Comparison of ENCODE assay signal across 29 mouse cellular contexts in the genomic region with DNA sequence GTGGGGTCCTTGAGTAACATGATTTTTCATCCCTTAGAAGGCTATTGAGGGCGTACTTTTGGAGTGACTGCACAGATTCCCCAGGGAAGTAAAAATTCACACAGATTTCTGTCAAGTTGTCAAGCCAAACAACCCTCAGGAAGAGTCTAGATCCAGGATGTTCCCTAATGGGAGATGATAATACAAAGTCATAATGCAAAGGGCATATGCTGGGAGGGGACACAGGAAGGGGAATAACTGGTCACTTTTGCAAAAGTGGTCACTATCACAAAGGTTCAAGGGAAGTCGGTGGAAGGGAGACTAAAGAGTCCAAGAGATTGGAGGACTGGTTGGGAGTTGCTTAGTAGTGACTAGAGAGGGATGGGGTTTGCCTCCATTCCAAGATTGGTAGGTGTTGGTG. TPM values are rescaled to one million over a fixed set of nuclear protein-coding genes. Genes with fewer than 3 reads are reported as not detected.
DNase-seq lines count a peak whose midpoint lies in the region; ATAC-seq and TF ChIP-seq lines count a peak whose summit lies in the region.
"Had no signal": no experiment of that assay in that cellular context is flagged by ENCODE, and none has a peak within 500 bp of the region (broad histone marks: within the 10 kb centered on the region; RNA-seq: fewer than 3 reads in every experiment).

No protein-coding gene starts in this region.

- H3K4me1 ChIP-seq in heart, postnatal 0 days (ENCODE audit: control insufficient read depth, insufficient read depth): peaks cover 1% of the 10 kb centered on the region
- H3K4me1 ChIP-seq in limb, embryonic 10.5 days: peaks cover 24% of the 10 kb centered on the region
- H3K4me1 ChIP-seq: hindbrain, embryonic 15.5 days; midbrain, embryonic 10.5 days; midbrain, embryonic 15.5 days; neural tube, embryonic 15.5 days had no signal

- no peak overlapping the region for H3K4me2 ChIP-seq in heart, postnatal 0 days (ENCODE audit: low read depth, low read length)
- H3K4me2 ChIP-seq: hindbrain, embryonic 15.5 days; midbrain, embryonic 15.5 days; neural tube, embryonic 15.5 days had no signal

- 50% methylated on average over 2 of the region's 2 CpGs for WGBS in heart, postnatal 0 days
- WGBS in limb, embryonic 10.5 days: 89% methylated on average over 2 of the region's 2 CpGs

- no peak overlapping the region for H3K9ac ChIP-seq in heart, postnatal 0 days (replicated peaks; ENCODE audit: low read depth, low read length)
- H3K9ac ChIP-seq: embryonic facial prominence, embryonic 12.5 days; forebrain, postnatal 0 days; hindbrain, embryonic 15.5 days; liver, embryonic 14.5 days; midbrain, embryonic 15.5 days; neural tube, embryonic 15.5 days had no signal

- no peaks in the 10 kb centered on the region for H3K9me3 ChIP-seq in heart, postnatal 0 days (replicated peaks; ENCODE audit: control insufficient read depth, low read length)
- no peaks in the 10 kb centered on the region for H3K9me3 ChIP-seq in limb, embryonic 10.5 days (replicated peaks)
- H3K9me3 ChIP-seq: embryonic facial prominence, embryonic 12.5 days; G1E; hindbrain, embryonic 10.5 days; hindbrain, embryonic 15.5 days; midbrain, embryonic 10.5 days; midbrain, embryonic 15.5 days; neural tube, embryonic 15.5 days had no signal

- no peak for ATAC-seq in heart, postnatal 0 days (ENCODE audit: insufficient read depth, low read depth)
- ATAC-seq: forebrain, postnatal 0 days; inflammation-experienced regulatory T-cells, adult 6 months; midbrain, embryonic 15.5 days had no signal

- no peak for DNase-seq in gastrocnemius, adult 2 months
- no peak for DNase-seq in gastrocnemius, adult 18-20 months (ENCODE audit: low spot score)
- DNase-seq in heart, postnatal 0 days (ENCODE audit: low spot score): no peak
- DNase-seq in heart, postnatal 4 days: no peak
- no peak for DNase-seq in limb, embryonic 10.5 days (ENCODE audit: low spot score)
- no peak for DNase-seq in adrenal gland, adult 2 months
- DNase-seq in urinary bladder, postnatal 10 days (ENCODE audit: low spot score): no peak
- DNase-seq: adrenal gland, postnatal 10 days; cerebellum, adult 11 months; cerebellum, adult 9-10 months; cerebellum, postnatal 36 days; forebrain, postnatal 0 days; gastrocnemius, postnatal 14 days; kidney, adult 11 months; kidney, postnatal 14 days; layer of hippocampus, adult 9-11 months; liver; lung, adult 2 months; lung, postnatal 14 days had no signal

- TF ChIP-seq EP300 in heart, postnatal 0 days (IDR thresholded peaks at IDR 0.05; ENCODE audit: low read depth): no peak

- intact Hi-C loops in gastrocnemius, adult 2 months (cut with DNase I): no loop called here

- H3K27me3 ChIP-seq in heart, postnatal 0 days (ENCODE audit: control insufficient read depth, insufficient read depth, low read length): no peaks in the 10 kb centered on the region
- no peaks in the 10 kb centered on the region for H3K27me3 ChIP-seq in limb, embryonic 10.5 days (ENCODE audit: low read depth, poor library complexity, severe bottlenecking)
- H3K27me3 ChIP-seq: embryonic facial prominence, embryonic 12.5 days; hindbrain, embryonic 15.5 days; midbrain, embryonic 15.5 days; neural tube, embryonic 15.5 days had no signal

- no peak overlapping the region for H3K4me3 ChIP-seq in gastrocnemius, adult 2 months
- no peak overlapping the region for H3K4me3 ChIP-seq in heart, postnatal 0 days (ENCODE audit: low read depth, low read length)
- H3K4me3 ChIP-seq in limb, embryonic 10.5 days: no peak overlapping the region
- H3K4me3 ChIP-seq: embryonic facial prominence, embryonic 12.5 days; erythroblast, embryonic 14.5 days; hindbrain, embryonic 10.5 days; hindbrain, embryonic 15.5 days; midbrain, embryonic 10.5 days; midbrain, embryonic 15.5 days; neural tube, embryonic 15.5 days had no signal

- H3K36me3 ChIP-seq in heart, postnatal 0 days (replicated peaks; ENCODE audit: control insufficient read depth, insufficient read depth, low read length): no peaks in the 10 kb centered on the region
- no peaks in the 10 kb centered on the region for H3K36me3 ChIP-seq in limb, embryonic 10.5 days
- H3K36me3 ChIP-seq: embryonic facial prominence, embryonic 12.5 days; G1E; hindbrain, embryonic 10.5 days; hindbrain, embryonic 15.5 days; midbrain, embryonic 10.5 days; midbrain, embryonic 15.5 days; neural tube, embryonic 15.5 days had no signal

- H3K27ac ChIP-seq in gastrocnemius, adult 2 months: peak overlapping the region; percentile 75
- H3K27ac ChIP-seq in heart, postnatal 0 days (ENCODE audit: low read depth): peak overlapping the region; percentile 83
- peak overlapping the region; percentile 86 for H3K27ac ChIP-seq in limb, embryonic 10.5 days
- H3K27ac ChIP-seq: hindbrain, embryonic 15.5 days; liver, embryonic 14.5 days; midbrain, embryonic 10.5 days; midbrain, embryonic 15.5 days; neural tube, embryonic 15.5 days had no signal

- no peak for TF ChIP-seq CTCF in gastrocnemius, adult 2 months (IDR thresholded peaks at IDR 0.05)
- no peak for TF ChIP-seq CTCF in heart, postnatal 0 days (IDR thresholded peaks at IDR 0.05; ENCODE audit: low read depth)

RNA-seq across cellular contexts. Expression of gene Rnf24, which starts 48.2 kb away (rescaled TPM):
- total RNA-seq in gastrocnemius, adult 2 months (2021): 1 to 10 TPM; 1.5 to 1.7 TPM
- total RNA-seq in gastrocnemius, adult 18-20 months (2021): 1 to 10 TPM; 1.6 to 1.9 TPM
- total RNA-seq in heart, postnatal 0 days (2014; rRNA removed; ENCODE audit: low replicate concordance): 1.0 and 7.7 TPM in 2 replicates
- polyA plus RNA-seq in heart, postnatal 0 days (2015; fragmentation: Nextera tagmentation; extraction: Ambion mirVana): 1.3 and 1.4 TPM in 2 replicates
- total RNA-seq in heart, postnatal 4 days (2021): 1 to 10 TPM; 8.0 to 9.0 TPM
- polyA plus RNA-seq in limb, embryonic 10.5 days (2016; fragmentation: Nextera tagmentation; extraction: Ambion mirVana): 8.1 and 9.7 TPM in 2 replicates
- total RNA-seq in adrenal gland, adult 2 months (2021): 10 to 100 TPM in 1 of 2 experiments, 1 to 10 TPM in 1; 8.6 to 13.0 TPM
- polyA plus RNA-seq in adrenal gland, adult 2 months (2012; rRNA removed): 2.4 and 2.5 TPM in 2 replicates
- polyA plus RNA-seq: erythroblast, embryonic 14.5 days had no signal
